Mouse (Mus musculus) retina, postnatal 7 days (tissue): Measurements from ENCODE around the gene Trim56.

ENCODE experiments used
- DNase-seq: peaks from one replicate; pipeline ENCODE4 v3.0.0-alpha.2; 2012; ENCODE audit warnings: low read depth, low spot score

Gene Trim56

GRCm38 (mm10) chr5:137075726-137076125, 40.3 kb downstream of the Trim56 start:
- DNase-seq: no peak

GRCm38 (mm10) chr5:137074191-137074651, 41.8 kb downstream of the Trim56 start:
- DNase-seq: no peak

GRCm38 (mm10) chr5:137073141-137073540, 42.9 kb downstream of the Trim56 start:
- no peak for DNase-seq

GRCm38 (mm10) chr5:137072079-137072960, 43.7 kb downstream of the Trim56 start, which contains the start of gene Serpine1:
TSS of gene Serpine1 (minus strand) at chr5:137072268.
- DNase-seq: peak; percentile 9

- no peak for DNase-seq
Measured at GRCm38 (mm10) chr5:137070881-137071605, 45.0 kb downstream of the Trim56 start.

GRCm38 (mm10) chr5:137068711-137069110, 47.3 kb downstream of the Trim56 start:
- no peak for DNase-seq

GRCm38 (mm10) chr5:137065923-137066322, 50.1 kb downstream of the Trim56 start:
- DNase-seq: no peak

- no peak for DNase-seq
Measured at GRCm38 (mm10) chr5:137065454-137065853, 50.6 kb downstream of the Trim56 start.

GRCm38 (mm10) chr5:137062601-137063000, 53.4 kb downstream of the Trim56 start:
- DNase-seq: no peak

GRCm38 (mm10) chr5:137061809-137062481, 54.1 kb downstream of the Trim56 start:
- no peak for DNase-seq
